Mouse (Mus musculus): ENCODE results near the gene Arhgap8.
"Not testable (repeated sequence)": the region's sequence is repeated elsewhere in the genome, so short reads cannot be mapped to it uniquely, and the experiment has no call there.

DNA sequence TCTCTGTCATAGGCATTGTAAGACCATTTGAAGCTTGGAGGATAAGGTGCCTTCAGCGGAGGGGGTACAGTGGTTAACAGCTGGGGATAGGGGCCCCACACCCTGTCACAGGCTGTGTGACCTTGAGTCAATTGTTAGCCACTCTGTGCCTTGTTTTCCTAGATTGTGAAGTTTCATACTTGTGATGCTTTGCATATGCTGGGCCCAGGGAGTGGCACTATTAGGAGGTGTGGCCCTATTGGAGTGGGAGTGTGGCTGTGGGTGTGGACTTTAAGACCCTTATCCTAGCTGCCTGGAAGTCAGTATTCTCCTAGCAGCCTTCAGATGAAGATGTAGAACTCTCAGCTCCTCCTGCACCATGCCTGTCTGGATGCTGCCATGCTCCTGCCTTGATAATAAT lies 3.8 kb downstream of the Arhgap8 start:
- not testable (repeated sequence) for TF ChIP-seq CTCF (IDR thresholded peaks at IDR 0.05; ENCODE audit: borderline replicate concordance, control insufficient read depth, extremely low read depth, insufficient read depth, low read length, poor library complexity); POLR2A (IDR thresholded peaks at IDR 0.05; ENCODE audit: control insufficient read depth, extremely low read depth, insufficient read depth, low read length, poor library complexity)

Measured in thymus, adult 2 months (tissue).